Comparison of ENCODE assay signal across 8 mouse cellular contexts in genomic region chr2:32288371-32288931, GRCm38 (mm10). TPM values are rescaled to one million over a fixed set of nuclear protein-coding genes. Genes with fewer than 3 reads are reported as not detected.
DNase-seq lines count a peak whose midpoint lies in the region; ATAC-seq and TF ChIP-seq lines count a peak whose summit lies in the region.

No protein-coding gene starts in this region.

- 4% methylated on average over 27 of the region's 29 CpGs for WGBS in hindbrain, embryonic 12.5 days

- H3K9me3 ChIP-seq in hindbrain, embryonic 12.5 days (replicated peaks): no peaks in the 10 kb centered on the region

- TF ChIP-seq CTCF in left cerebral cortex, adult 2 months (IDR thresholded peaks at IDR 0.05): no peak

- peaks cover 26% of the 10 kb centered on the region for H3K36me3 ChIP-seq in hindbrain, embryonic 12.5 days

- peak overlapping the region; percentile 64 for H3K4me2 ChIP-seq in hindbrain, embryonic 12.5 days (replicated peaks)

- intact Hi-C loops in left cerebral cortex, adult 2 months (cut with DNase I): loop anchor here (2.0 to 5.0 kb wide), 2 partner anchors 52 to 156 kb away; partner anchors contain the start of gene Pomt1
- intact Hi-C loops in left cerebral cortex, postnatal 36 days (cut with DNase I): loop anchor here (5.0 kb wide), 1 partner anchor 151 kb away; no protein-coding TSS in a partner anchor

- no peak for DNase-seq in left cerebral cortex, adult 2 months (ENCODE audit: extremely low spot score in 1 of 2, low spot score in 2 of 2)
- DNase-seq in left cerebral cortex, postnatal 36 days (ENCODE audit: low spot score in 2 of 2): no peak
- DNase-seq in c-Kit-positive CD71-positive TER-119-negative erythroid progenitor cells, embryonic 14.5 days (ENCODE audit: low read depth): peak; percentile 40
- peak; percentile 47 for DNase-seq in lung, postnatal 14 days
- no peak for DNase-seq in adrenal gland, adult (ENCODE audit: inconsistent age in 2 of 2, low spot score in 1 of 2)
- DNase-seq in right cerebral cortex, postnatal 4 days: no peak
- no peak for DNase-seq in ovary, adult 18-20 months (ENCODE audit: low spot score)

- peak overlapping the region; percentile 89 for H3K9ac ChIP-seq in hindbrain, embryonic 12.5 days

- peak overlapping the region; percentile 90 for H3K27ac ChIP-seq in left cerebral cortex, adult 2 months
- H3K27ac ChIP-seq in hindbrain, embryonic 12.5 days: peak overlapping the region; percentile 62

- ATAC-seq in hindbrain, embryonic 12.5 days (ENCODE audit: low FRiP score): peak; percentile 79

- H3K4me1 ChIP-seq in hindbrain, embryonic 12.5 days: peaks cover 20% of the 10 kb centered on the region

- H3K4me3 ChIP-seq in left cerebral cortex, adult 2 months: peak overlapping the region; percentile 97
- peak overlapping the region; percentile 93 for H3K4me3 ChIP-seq in hindbrain, embryonic 12.5 days

- H3K27me3 ChIP-seq in hindbrain, embryonic 12.5 days: no peaks in the 10 kb centered on the region

RNA-seq across cellular contexts. Expression of gene Swi5, which starts 0.6 kb away (rescaled TPM):
- total RNA-seq in left cerebral cortex, adult 2 months (2021): 100 to 1,000 TPM; 186 to 193 TPM
- 100 to 1,000 TPM; 207 to 208 TPM for total RNA-seq in left cerebral cortex, postnatal 36 days (2021)
- 380 and 382 TPM in 2 replicates for polyA plus RNA-seq in hindbrain, embryonic 12.5 days (2016; fragmentation: Nextera tagmentation; extraction: Ambion mirVana)

RNA-seq across cellular contexts. Expression of gene Golga2, which starts 1.3 kb away (rescaled TPM):
- total RNA-seq in left cerebral cortex, adult 2 months (2021): 10 to 100 TPM; 83.2 to 86.4 TPM
- 10 to 100 TPM; 83.4 to 89.9 TPM for total RNA-seq in left cerebral cortex, postnatal 36 days (2021)
- polyA plus RNA-seq in hindbrain, embryonic 12.5 days (2016; fragmentation: Nextera tagmentation; extraction: Ambion mirVana): 31.5 and 31.6 TPM in 2 replicates

RNA-seq across cellular contexts. Expression of gene Uck1, which starts 28.5 kb away (rescaled TPM):
- 10 to 100 TPM; 45.9 to 47.1 TPM for total RNA-seq in left cerebral cortex, adult 2 months (2021)
- total RNA-seq in left cerebral cortex, postnatal 36 days (2021): 10 to 100 TPM; 50.1 to 52.6 TPM
- 61.8 and 67.3 TPM in 2 replicates for polyA plus RNA-seq in hindbrain, embryonic 12.5 days (2016; fragmentation: Nextera tagmentation; extraction: Ambion mirVana)

RNA-seq across cellular contexts. Expression of gene Pomt1, which starts 52.1 kb away (rescaled TPM):
- 10 to 100 TPM; 23.7 to 25.3 TPM for total RNA-seq in left cerebral cortex, adult 2 months (2021)
- total RNA-seq in left cerebral cortex, postnatal 36 days (2021): 10 to 100 TPM; 16.3 to 22.1 TPM
- 25.5 and 25.9 TPM in 2 replicates for polyA plus RNA-seq in hindbrain, embryonic 12.5 days (2016; fragmentation: Nextera tagmentation; extraction: Ambion mirVana)

Comparison
In these comparisons a context has a peak if more than half of its experiments do, and no peak if none do; other contexts are left out.
1. DNase-seq: peak in c-Kit-positive CD71-positive TER-119-negative erythroid progenitor cells, embryonic 14.5 days (single experiment) and lung, postnatal 14 days (single experiment); none in left cerebral cortex, adult 2 months (0 of 2), left cerebral cortex, postnatal 36 days (0 of 2), adrenal gland, adult (0 of 2), right cerebral cortex, postnatal 4 days (single experiment) and ovary, adult 18-20 months (single experiment).